ENCODE assay signal across 10 mouse cellular contexts in genomic region chr11:114867361-114868235, GRCm38 (mm10). TPM values are rescaled to one million over a fixed set of nuclear protein-coding genes. Genes with fewer than 3 reads are reported as not detected.
DNase-seq lines count a peak whose midpoint lies in the region; ATAC-seq and TF ChIP-seq lines count a peak whose summit lies in the region.
"Had no signal": no experiment of that assay in that cellular context is flagged by ENCODE, and none has a peak within 500 bp of the region (broad histone marks: within the 10 kb centered on the region; RNA-seq: fewer than 3 reads in every experiment).

No protein-coding gene starts in this region.

- DNase-seq in hindbrain, embryonic 10.5 days (ENCODE audit: low spot score): no peak
- no peak for DNase-seq in hindbrain, embryonic 14.5 days (ENCODE audit: low spot score)
- DNase-seq in brain, adult 2 months (ENCODE audit: low read depth, low spot score): peak; percentile 61
- DNase-seq in liver, adult 2 months (ENCODE audit: extremely low read depth, low read depth, low spot score): peak; percentile 70
- DNase-seq in B cell, adult 2 months: no peak
- no peak for DNase-seq in ovary, adult 18-20 months (ENCODE audit: low spot score)

- 66% methylated on average over 11 of the region's 11 CpGs for WGBS in hindbrain, embryonic 10.5 days
- 65% methylated on average over 11 of the region's 11 CpGs for WGBS in hindbrain, embryonic 14.5 days
- 64% methylated on average over 11 of the region's 11 CpGs for WGBS in embryonic facial prominence, embryonic 12.5 days
- 13% methylated on average over 11 of the region's 11 CpGs for WGBS in liver, adult 2 months
- 64% methylated on average over 11 of the region's 11 CpGs for WGBS in hindbrain, embryonic 16.5 days

- H3K36me3 ChIP-seq in hindbrain, embryonic 10.5 days: peaks cover 47% of the 10 kb centered on the region
- no peaks in the 10 kb centered on the region for H3K36me3 ChIP-seq in hindbrain, embryonic 14.5 days (replicated peaks; ENCODE audit: control insufficient read depth, insufficient read depth)
- H3K36me3 ChIP-seq in embryonic facial prominence, embryonic 12.5 days: peaks cover 71% of the 10 kb centered on the region
- peaks cover 3% of the 10 kb centered on the region; the same call in 1 of the 2 replicates for H3K36me3 ChIP-seq in liver, adult 2 months (ENCODE audit: control insufficient read depth, insufficient read depth, low read length)
- H3K36me3 ChIP-seq in hindbrain, embryonic 16.5 days (ENCODE audit: control insufficient read depth, insufficient read depth, low read length): no peaks in the 10 kb centered on the region
- H3K36me3 ChIP-seq: G1E; midbrain, embryonic 12.5 days had no signal

- H3K27me3 ChIP-seq in hindbrain, embryonic 10.5 days (ENCODE audit: insufficient read depth, poor library complexity, severe bottlenecking): no peaks in the 10 kb centered on the region
- H3K27me3 ChIP-seq in hindbrain, embryonic 14.5 days (ENCODE audit: control insufficient read depth, insufficient read depth, low read length): no peaks in the 10 kb centered on the region
- no peaks in the 10 kb centered on the region for H3K27me3 ChIP-seq in embryonic facial prominence, embryonic 12.5 days
- H3K27me3 ChIP-seq in liver, adult 2 months (ENCODE audit: control insufficient read depth, insufficient read depth, low read length): no peaks in the 10 kb centered on the region
- H3K27me3 ChIP-seq in hindbrain, embryonic 16.5 days (replicated peaks; ENCODE audit: control insufficient read depth, insufficient read depth, low read length): no peaks in the 10 kb centered on the region

- H3K4me3 ChIP-seq in hindbrain, embryonic 10.5 days: no peak overlapping the region; the same call in 1 of the 2 replicates
- no peak overlapping the region for H3K4me3 ChIP-seq in hindbrain, embryonic 14.5 days (replicated peaks; ENCODE audit: low read length)
- no peak overlapping the region for H3K4me3 ChIP-seq in embryonic facial prominence, embryonic 12.5 days
- H3K4me3 ChIP-seq in liver, adult 2 months (ENCODE audit: insufficient read depth, low read depth, low read length): peak overlapping the region; percentile 12; the same call in 1 of the 2 replicates
- H3K4me3 ChIP-seq in hindbrain, embryonic 16.5 days (ENCODE audit: low read length): no peak overlapping the region
- H3K4me3 ChIP-seq: midbrain, embryonic 12.5 days had no signal

- no peak for TF ChIP-seq POLR2A in liver, adult 2 months (IDR thresholded peaks at IDR 0.05; ENCODE audit: extremely low read depth, insufficient read depth, low read length)

- no peak overlapping the region for H3K9ac ChIP-seq in hindbrain, embryonic 14.5 days
- no peak overlapping the region for H3K9ac ChIP-seq in embryonic facial prominence, embryonic 12.5 days
- H3K9ac ChIP-seq in liver, adult 2 months (ENCODE audit: low read depth, low read length): peak overlapping the region; percentile 47
- H3K9ac ChIP-seq in hindbrain, embryonic 16.5 days (ENCODE audit: low read depth, low read length): no peak overlapping the region
- H3K9ac ChIP-seq: midbrain, embryonic 12.5 days had no signal

- H3K4me1 ChIP-seq in hindbrain, embryonic 10.5 days (replicated peaks): peaks cover 29% of the 10 kb centered on the region
- no peaks in the 10 kb centered on the region; the same call in 1 of the 2 replicates for H3K4me1 ChIP-seq in hindbrain, embryonic 14.5 days (replicated peaks; ENCODE audit: control insufficient read depth, insufficient read depth, low read length)
- peaks cover 20% of the 10 kb centered on the region for H3K4me1 ChIP-seq in embryonic facial prominence, embryonic 12.5 days
- peaks cover 36% of the 10 kb centered on the region for H3K4me1 ChIP-seq in liver, adult 2 months (ENCODE audit: control insufficient read depth, insufficient read depth, low read length)
- peaks cover 4% of the 10 kb centered on the region; the same call in 1 of the 2 replicates for H3K4me1 ChIP-seq in hindbrain, embryonic 16.5 days (ENCODE audit: control insufficient read depth, insufficient read depth, low read depth, low read length)

- ATAC-seq in hindbrain, embryonic 14.5 days (ENCODE audit: low FRiP score): no peak
- ATAC-seq in embryonic facial prominence, embryonic 12.5 days (ENCODE audit: insufficient number of reproducible peaks, insufficient read depth, low FRiP score, low TSS enrichment): no peak
- no peak for ATAC-seq in hindbrain, embryonic 16.5 days

- TF ChIP-seq CTCF in liver, adult 2 months (IDR thresholded peaks at IDR 0.05; ENCODE audit: low read depth, low read length): no peak

- peak overlapping the region; percentile 72 for H3K27ac ChIP-seq in hindbrain, embryonic 10.5 days
- H3K27ac ChIP-seq in hindbrain, embryonic 14.5 days: no peak overlapping the region
- H3K27ac ChIP-seq in embryonic facial prominence, embryonic 12.5 days: peak overlapping the region; percentile 48
- peak overlapping the region; percentile 77 for H3K27ac ChIP-seq in liver, adult 2 months (replicated peaks; ENCODE audit: insufficient read depth, low read depth, low read length)
- no peak overlapping the region for H3K27ac ChIP-seq in hindbrain, embryonic 16.5 days (ENCODE audit: low read depth, low read length)
- H3K27ac ChIP-seq: midbrain, embryonic 12.5 days had no signal

- H3K9me3 ChIP-seq in hindbrain, embryonic 10.5 days: no peaks in the 10 kb centered on the region
- no peaks in the 10 kb centered on the region for H3K9me3 ChIP-seq in hindbrain, embryonic 14.5 days (ENCODE audit: control insufficient read depth, low read length)
- 0 out of 2 replicates have a peak, but pooled peaks cover 2% of the 10 kb centered on the region for H3K9me3 ChIP-seq in embryonic facial prominence, embryonic 12.5 days
- no peaks in the 10 kb centered on the region for H3K9me3 ChIP-seq in hindbrain, embryonic 16.5 days (ENCODE audit: control insufficient read depth, low read length)
- H3K9me3 ChIP-seq: midbrain, embryonic 12.5 days had no signal

- H3K4me2 ChIP-seq in hindbrain, embryonic 14.5 days (replicated peaks): no peak overlapping the region
- no peak overlapping the region for H3K4me2 ChIP-seq in embryonic facial prominence, embryonic 12.5 days (replicated peaks)
- H3K4me2 ChIP-seq in hindbrain, embryonic 16.5 days (ENCODE audit: low read length): no peak overlapping the region
- H3K4me2 ChIP-seq: midbrain, embryonic 12.5 days had no signal

- H3K79me2 ChIP-seq in liver, adult 2 months (ENCODE audit: control insufficient read depth, insufficient read depth, low read length): peaks cover 10% of the 10 kb centered on the region; the same call in 1 of the 2 replicates

RNA-seq across cellular contexts. Expression of gene Gprc5c, which starts 16.6 kb away (rescaled TPM):
- 31.5 and 42.9 TPM in 2 replicates for polyA plus RNA-seq in hindbrain, embryonic 10.5 days (2016; fragmentation: Nextera tagmentation; extraction: Ambion mirVana)
- 8.5 and 9.9 TPM in 2 replicates for polyA plus RNA-seq in hindbrain, embryonic 14.5 days (2014; fragmentation: Nextera tagmentation; extraction: Ambion mirVana)
- polyA plus RNA-seq in embryonic facial prominence, embryonic 12.5 days (2016; fragmentation: Nextera tagmentation; extraction: Ambion mirVana): 55.7 and 56.3 TPM in 2 replicates
- total RNA-seq in liver, adult 2 months (2014; rRNA removed): 51.4 and 66.2 TPM in 2 replicates
- 87.6 and 93.9 TPM in 2 replicates for polyA plus RNA-seq in liver, adult 2 months (2012; rRNA removed)
- polyA plus RNA-seq in hindbrain, embryonic 16.5 days (2015; fragmentation: Nextera tagmentation; extraction: Ambion mirVana): 9.7 and 12.9 TPM in 2 replicates
- polyA plus RNA-seq: G1E had no signal

RNA-seq across cellular contexts. Expression of gene Cd300a, which starts 22.2 kb away (rescaled TPM):
- polyA plus RNA-seq in hindbrain, embryonic 10.5 days (2016; fragmentation: Nextera tagmentation; extraction: Ambion mirVana): 0.81 and 1.0 TPM in 2 replicates
- 0.81 and 1.9 TPM in 2 replicates for polyA plus RNA-seq in hindbrain, embryonic 14.5 days (2014; fragmentation: Nextera tagmentation; extraction: Ambion mirVana)
- 0.87 and 1.5 TPM in 2 replicates for polyA plus RNA-seq in embryonic facial prominence, embryonic 12.5 days (2016; fragmentation: Nextera tagmentation; extraction: Ambion mirVana)
- 3.0 and 3.6 TPM in 2 replicates for total RNA-seq in liver, adult 2 months (2014; rRNA removed)
- polyA plus RNA-seq in liver, adult 2 months (2012; rRNA removed): 0.65 and 1.2 TPM in 2 replicates
- polyA plus RNA-seq in hindbrain, embryonic 16.5 days (2015; fragmentation: Nextera tagmentation; extraction: Ambion mirVana): 0.97 and 1.6 TPM in 2 replicates
- polyA plus RNA-seq: G1E had no signal

Comparison
In these comparisons a context has a peak if more than half of its experiments do, and no peak if none do; other contexts are left out.
1. H3K27ac ChIP-seq: peak in hindbrain, embryonic 10.5 days (single experiment), embryonic facial prominence, embryonic 12.5 days (single experiment) and liver, adult 2 months (single experiment); none in hindbrain, embryonic 14.5 days (single experiment) and hindbrain, embryonic 16.5 days (single experiment).
2. DNase-seq: peak in brain, adult 2 months (single experiment) and liver, adult 2 months (single experiment); none in hindbrain, embryonic 10.5 days (single experiment), hindbrain, embryonic 14.5 days (single experiment), B cell, adult 2 months (0 of 2) and ovary, adult 18-20 months (single experiment).